Mouse (Mus musculus) E14TG2a.4 (cell line): ENCODE measurements at regions not wholly inside any gene's neighbourhood (a gene's known extent, or its start where the extent isn't known, plus 50 kb on each side); places are given as distances from the start of the nearest gene placed in this dataset.

Experiments used
- CTCF ChIP-seq: conservative IDR thresholded peaks from 2 replicates; pipeline ENCODE4 v1.5.1; 2014; ENCODE audit warnings: low read length
- POU5F1 ChIP-seq: IDR thresholded peaks from 2 replicates; pipeline ENCODE4 v1.6.1; 2014; ENCODE audit warnings: low read length, borderline replicate concordance

GRCm38 (mm10) chr6:112207229-112207628 is 66.3 kb upstream of the Lmcd1 start:
- TF ChIP-seq CTCF (peak; percentile 54), POU5F1 (no peak)
